Mouse (Mus musculus) kidney, postnatal 14 days (tissue): Measurements from ENCODE around the gene Ddx39.
A peak's percentile ranks its signal among the peaks of the same experiment; 100 is the strongest.

Source experiments
- DNase-seq: peaks from one replicate; pipeline ENCODE4 v3.0.0; 2022; ENCODE audit warnings: mixed read lengths

Ddx39 gene

GRCm38 (mm10) chr8:83715031-83715690, at the start of gene Ddx39:
TSS of gene Ddx39 (plus strand) at chr8:83715177.
- DNase-seq, result peak; percentile 98

- peak; percentile 79 for DNase-seq
These were observed 48.8 kb upstream of the Ddx39 start, which contains the start of gene Ptger1 for GRCm38 (mm10) chr8:83665969-83666865. TSS of gene Ptger1 (plus strand) at chr8:83666678.

- DNase-seq, result no peak
These were observed 48.1 kb upstream of the Ddx39 start for GRCm38 (mm10) chr8:83666866-83667234.

GRCm38 (mm10) chr8:83667526-83667925, 47.5 kb upstream of the Ddx39 start:
- DNase-seq, result no peak

GRCm38 (mm10) chr8:83668010-83668916, 46.7 kb upstream of the Ddx39 start:
- peak; percentile 78 for DNase-seq

- DNase-seq, result no peak
These were observed 46.0 kb upstream of the Ddx39 start for GRCm38 (mm10) chr8:83669013-83669412.

- DNase-seq, result no peak
These were observed 42.0 kb upstream of the Ddx39 start for GRCm38 (mm10) chr8:83672936-83673335.

- no peak for DNase-seq
These were observed 40.5 kb upstream of the Ddx39 start for GRCm38 (mm10) chr8:83674497-83674896.

- no peak for DNase-seq
These were observed 35.1 kb upstream of the Ddx39 start for GRCm38 (mm10) chr8:83679866-83680265.

GRCm38 (mm10) chr8:83680603-83681002, 34.4 kb upstream of the Ddx39 start:
- no peak for DNase-seq

- peak; percentile 51 for DNase-seq
These were observed 33.9 kb upstream of the Ddx39 start for GRCm38 (mm10) chr8:83681099-83681498.

- DNase-seq, result no peak
These were observed 30.5 kb upstream of the Ddx39 start for GRCm38 (mm10) chr8:83684517-83684916.

- no peak for DNase-seq
These were observed 25.7 kb upstream of the Ddx39 start for GRCm38 (mm10) chr8:83689264-83689663.

GRCm38 (mm10) chr8:83693609-83694236, 21.3 kb upstream of the Ddx39 start:
- DNase-seq, result no peak

GRCm38 (mm10) chr8:83694369-83695160, 20.4 kb upstream of the Ddx39 start:
- peak; percentile 58 for DNase-seq

- peak; percentile 42 for DNase-seq
These were observed 19.4 kb upstream of the Ddx39 start for GRCm38 (mm10) chr8:83695351-83696106.

- peak; percentile 81 for DNase-seq
These were observed 17.4 kb upstream of the Ddx39 start for GRCm38 (mm10) chr8:83697374-83698220.

- DNase-seq, result peak; percentile 56
These were observed 16.7 kb upstream of the Ddx39 start for GRCm38 (mm10) chr8:83698291-83698660.

- peak; percentile 92 for DNase-seq
These were observed 16.1 kb upstream of the Ddx39 start, which contains the start of gene Pkn1 for GRCm38 (mm10) chr8:83698661-83699453. TSS of gene Pkn1 (minus strand) at chr8:83699179.
